Mouse (Mus musculus): ENCODE data around the gene Vdac2.

DNA sequence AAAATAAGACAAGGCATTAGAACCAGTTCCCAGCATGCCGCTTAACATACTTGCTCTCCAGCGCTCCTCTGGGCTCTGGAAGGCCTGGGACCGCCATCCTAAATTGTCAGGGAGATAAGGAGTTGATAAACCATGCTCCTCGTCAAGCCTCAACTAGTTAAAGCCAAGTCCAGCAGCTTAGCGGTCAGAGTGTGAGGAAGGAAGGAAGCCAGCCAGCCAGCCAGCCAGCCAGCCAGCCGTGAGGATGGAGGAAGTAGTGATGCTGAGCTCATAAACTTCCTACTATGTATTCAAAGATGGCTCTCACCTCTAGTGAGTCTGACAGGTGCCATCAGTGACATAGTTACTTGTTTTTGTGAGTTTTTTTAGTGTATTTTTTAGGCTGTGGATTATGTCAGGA lies 18.2 kb downstream of the Vdac2 start:
- TF ChIP-seq CTCF (IDR thresholded peaks at IDR 0.05; ENCODE audit: extremely low read depth, insufficient read depth, low read length) (no peak), POLR2A (IDR thresholded peaks at IDR 0.05; ENCODE audit: extremely low read depth, insufficient read depth, low read length) (no peak)
